Mouse (Mus musculus): ENCODE measurements at regions not wholly inside any gene's neighbourhood (a gene's known extent, or its start where the extent isn't known, plus 50 kb on each side); places are given as distances from the start of the nearest gene placed in this dataset.

- TF ChIP-seq CTCF (IDR thresholded peaks at IDR 0.05), result no peak
- no peak for TF ChIP-seq EP300 (IDR thresholded peaks at IDR 0.05; ENCODE audit: insufficient read depth, low read depth, low read length)
These were observed 156.1 kb downstream of the Akr1d1 start for GRCm38 (mm10) chr6:37686094-37686493.
